Mouse (Mus musculus) liver, embryonic 14.5 days (tissue): Measurements from ENCODE around the gene Smad3. TPM values are rescaled to one million over a fixed set of nuclear protein-coding genes. Genes with fewer than 3 reads are reported as not detected.

ENCODE experiments used
- ATAC-seq: fragments of 200-750 bp; cut with Nextera tagmentation; 2 replicates; pipeline ENCODE4 v1.8.0; 2017; ENCODE audit warnings: moderate number of reproducible peaks, mild to moderate bottlenecking, moderate library complexity; ENCODE audit not compliant: insufficient read depth
- DNase-seq, 3 experiments: peaks; one replicate each; pipeline ENCODE4 v3.0.0-alpha.2; 2012 to 2013; ENCODE audit warnings: low read depth in 3 of 3, low spot score in 3 of 3
- H3K27ac ChIP-seq: fragments of 300-500 bp; sonication (generic); 2 replicates; pipeline ENCODE4 v1.5.1; 2014; ENCODE audit warnings: moderate library complexity, mild to moderate bottlenecking, control low read depth, inconsistent platforms
- H3K27me3 ChIP-seq: fragments of 300-500 bp; sonication (generic); 2 replicates; pipeline ENCODE4 v1.6.1; 2014; ENCODE audit warnings: mild to moderate bottlenecking, low read length, moderate library complexity; ENCODE audit not compliant: control insufficient read depth, insufficient read depth
- H3K36me3 ChIP-seq: fragments of 300-500 bp; sonication (generic); replicated peaks from 2 replicates; pipeline ENCODE4 v1.6.1; 2014; ENCODE audit warnings: low read depth; ENCODE audit not compliant: control insufficient read depth, insufficient read depth
- H3K4me1 ChIP-seq, 2 experiments: fragments of 200-500 bp in 1 of 2; fragments of 300-500 bp in 1 of 2; sonication (generic) in 1 of 2; replicated peaks; 2 replicates each; pipeline ENCODE4 v1.6.1; 2012 to 2014; ENCODE audit warnings: antibody characterized with exemption in 1 of 2, inconsistent platforms in 1 of 2, low read length in 1 of 2; ENCODE audit not compliant: control insufficient read depth in 2 of 2, insufficient read depth in 2 of 2
- H3K4me2 ChIP-seq: fragments of 300-500 bp; sonication (generic); 2 replicates; pipeline ENCODE4 v1.6.1; 2014; ENCODE audit warnings: low read depth, mild to moderate bottlenecking, control low read depth, moderate library complexity
- H3K4me3 ChIP-seq, 2 experiments: fragments of 200-500 bp in 1 of 2; fragments of 300-500 bp in 1 of 2; sonication (generic) in 1 of 2; 2 replicates each; pipeline ENCODE4 v1.5.1; 2012 to 2014; ENCODE audit warnings: low read depth in 2 of 2, low read length in 2 of 2, mild to moderate bottlenecking in 2 of 2, control low read depth in 1 of 2, inconsistent platforms in 1 of 2, moderate library complexity in 1 of 2; ENCODE audit not compliant: insufficient read depth in 1 of 2
- H3K9ac ChIP-seq: fragments of 300-500 bp; sonication (generic); replicated peaks from 2 replicates; pipeline ENCODE4 v1.6.1; 2014; ENCODE audit warnings: mild to moderate bottlenecking, control low read depth, moderate library complexity
- H3K9me3 ChIP-seq: fragments of 300-500 bp; sonication (generic); 2 replicates; pipeline ENCODE4 v1.6.1; 2016; ENCODE audit warnings: low read length, mixed read lengths; ENCODE audit not compliant: control insufficient read depth
- CTCF ChIP-seq: IDR thresholded peaks from 2 replicates; pipeline ENCODE4 v1.5.1; 2016; ENCODE audit warnings: antibody characterized with exemption, low read depth, control low read depth
- EP300 ChIP-seq: IDR thresholded peaks from 2 replicates; pipeline ENCODE4 v1.6.1; 2016; ENCODE audit warnings: antibody characterized with exemption, low read depth
- WGBS: fragments of 180-500 bp; shearing (Covaris S2); extraction: QIAGEN DNeasy Blood & Tissue Kit; methylation state at CpG from one replicate; pipeline ENCODE4 v1.1.7; 2014; ENCODE audit not compliant: insufficient replicate concordance; 5-methylcytosine and 5-hydroxymethylcytosine counted together
- polyA plus RNA-seq, 2 experiments: library from polyadenylated mRNA; depleted of rRNA in 1 of 2; stranded (reverse) in 1 of 2; unstranded in 1 of 2; fragments of >200 nt; fragmentation: Nextera tagmentation in 1 of 2; extraction: Ambion mirVana in 1 of 2; gene quantifications; 2 replicates each; pipeline versions ENCODE4 v1.2.1 to v1.2.3; 2012 to 2014

Gene Smad3
- polyA plus RNA-seq, 2 experiments, result 1.7 to 3.2 TPM

DNA sequence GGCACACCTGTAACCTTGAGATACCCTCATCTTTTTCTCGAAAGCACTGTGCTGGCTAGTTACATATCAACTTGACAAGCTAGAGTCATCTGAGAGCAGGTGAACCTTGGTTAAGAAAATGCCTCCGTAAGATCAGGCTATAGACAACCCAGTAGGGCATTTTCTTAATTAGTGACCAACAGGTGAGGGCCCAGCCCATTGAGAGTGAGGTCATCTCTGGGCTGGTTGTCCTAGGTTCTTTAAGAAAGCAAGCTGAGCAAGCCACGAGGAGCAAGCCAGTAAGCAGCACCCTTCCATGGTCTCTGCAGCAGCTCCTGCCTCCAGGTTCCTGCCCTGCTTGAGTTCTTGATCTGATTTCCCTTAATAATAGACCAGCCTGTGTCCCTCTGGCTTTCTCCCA lies 97.1 kb downstream of the Smad3 start:
- H3K9ac ChIP-seq, result no peak overlapping the region
- H3K36me3 ChIP-seq, result no peaks in the 10 kb centered on the region; the same call in 1 of the 2 replicates
- H3K27me3 ChIP-seq, result no peaks in the 10 kb centered on the region
- ATAC-seq, result no peak
- no peak overlapping the region for H3K4me2 ChIP-seq
- no peaks in the 10 kb centered on the region for H3K9me3 ChIP-seq
- 75% methylated on average over 3 of the region's 3 CpGs for WGBS
- no peak for TF ChIP-seq CTCF
- no peak for TF ChIP-seq EP300
- H3K4me1 ChIP-seq, result no peaks in the 10 kb centered on the region
- no peak overlapping the region for H3K4me3 ChIP-seq
- H3K27ac ChIP-seq, result no peak overlapping the region
- DNase-seq, result no peak

DNA sequence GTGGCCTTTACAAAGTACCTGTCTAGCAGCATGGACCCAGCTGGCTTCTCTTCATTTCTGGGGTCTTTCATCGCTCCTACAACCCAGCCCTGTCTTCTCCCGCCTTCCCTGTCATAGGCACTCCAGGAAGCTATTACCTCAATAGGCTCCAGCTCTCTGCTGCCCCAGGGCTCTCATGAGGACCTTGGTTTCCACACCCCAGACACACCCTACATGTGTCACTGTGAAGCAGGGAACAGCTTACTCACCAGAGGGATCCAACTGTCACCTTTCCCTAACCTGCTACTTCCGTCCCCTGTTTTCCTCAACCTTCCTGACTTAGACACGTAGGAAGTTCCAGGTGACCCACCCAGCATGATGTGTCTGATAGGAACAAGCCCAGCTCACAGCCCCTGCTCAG lies 97.7 kb downstream of the Smad3 start:
- DNase-seq (no peak), ATAC-seq (no peak)
- TF ChIP-seq CTCF, result no peak
- no peak for TF ChIP-seq EP300
- H3K4me3 ChIP-seq, result no peak overlapping the region
- WGBS, result 88% methylated on average over 4 of the region's 4 CpGs
- no peaks in the 10 kb centered on the region for H3K4me1 ChIP-seq
- no peak overlapping the region for H3K27ac ChIP-seq
- no peaks in the 10 kb centered on the region for H3K27me3 ChIP-seq
- no peaks in the 10 kb centered on the region for H3K9me3 ChIP-seq
- no peak overlapping the region for H3K9ac ChIP-seq
- H3K4me2 ChIP-seq, result no peak overlapping the region
- no peaks in the 10 kb centered on the region; the same call in 1 of the 2 replicates for H3K36me3 ChIP-seq

- DNase-seq (no peak), ATAC-seq (no peak)
- Histone ChIP-seq H3K4me1 (no peaks in the 10 kb centered on the region), H3K9ac (no peak overlapping the region), H3K27me3 (no peaks in the 10 kb centered on the region), H3K36me3 (no peaks in the 10 kb centered on the region; the same call in 1 of the 2 replicates), H3K27ac (no peak overlapping the region), H3K9me3 (no peaks in the 10 kb centered on the region), H3K4me3 (no peak overlapping the region), H3K4me2 (no peak overlapping the region)
- 76% methylated on average over 5 of the region's 5 CpGs for WGBS
- no peak for TF ChIP-seq CTCF
- no peak for TF ChIP-seq EP300
These were observed 98.8 kb downstream of the Smad3 start for GRCm38 (mm10) chr9:63658970-63659371.

- no peaks in the 10 kb centered on the region; the same call in 1 of the 2 replicates for H3K36me3 ChIP-seq
These were observed 99.4 kb downstream of the Smad3 start for GRCm38 (mm10) chr9:63658436-63658835.

DNA sequence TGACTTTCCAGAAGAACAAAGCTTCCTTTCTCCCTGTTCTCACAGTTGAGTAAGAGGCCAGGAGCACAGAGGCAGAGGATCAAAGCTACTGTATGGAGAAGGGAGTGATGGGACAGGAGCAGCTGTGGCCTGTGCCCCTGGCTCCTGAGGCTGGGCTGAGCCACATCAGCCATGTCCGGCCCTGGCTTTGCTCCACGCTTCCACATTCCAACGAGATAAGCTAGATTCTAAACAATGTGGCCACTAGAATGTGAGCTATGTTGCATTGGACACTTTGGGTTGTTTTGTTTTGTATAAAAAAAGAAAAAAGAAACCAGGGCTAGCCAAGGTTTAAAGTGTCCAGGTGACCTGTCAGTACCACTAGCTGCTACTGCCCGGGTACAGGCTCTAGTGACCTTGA lies 100.6 kb downstream of the Smad3 start:
- Histone ChIP-seq H3K36me3 (no peaks in the 10 kb centered on the region), H3K4me3 (no peak overlapping the region), H3K27ac (no peak overlapping the region), H3K4me1 (no peaks in the 10 kb centered on the region), H3K27me3 (no peaks in the 10 kb centered on the region), H3K9ac (no peak overlapping the region), H3K4me2 (no peak overlapping the region), H3K9me3 (no peaks in the 10 kb centered on the region)
- 57% methylated on average over 4 of the region's 4 CpGs for WGBS
- ATAC-seq (no peak), DNase-seq (no peak)
- TF ChIP-seq EP300 (no peak), CTCF (no peak)

More at GRCm38 (mm10) chr9:63658436-63658835, 99.4 kb downstream of the Smad3 start:
- Histone ChIP-seq H3K4me1 (no peaks in the 10 kb centered on the region), H3K4me3 (no peak overlapping the region), H3K4me2 (no peak overlapping the region), H3K27me3 (no peaks in the 10 kb centered on the region), H3K27ac (no peak overlapping the region), H3K9ac (no peak overlapping the region), H3K9me3 (no peaks in the 10 kb centered on the region)
- ATAC-seq (no peak), DNase-seq (no peak)
- TF ChIP-seq CTCF, result no peak
- TF ChIP-seq EP300, result no peak
- WGBS, result 69% methylated on average over 9 of the region's 9 CpGs

DNA sequence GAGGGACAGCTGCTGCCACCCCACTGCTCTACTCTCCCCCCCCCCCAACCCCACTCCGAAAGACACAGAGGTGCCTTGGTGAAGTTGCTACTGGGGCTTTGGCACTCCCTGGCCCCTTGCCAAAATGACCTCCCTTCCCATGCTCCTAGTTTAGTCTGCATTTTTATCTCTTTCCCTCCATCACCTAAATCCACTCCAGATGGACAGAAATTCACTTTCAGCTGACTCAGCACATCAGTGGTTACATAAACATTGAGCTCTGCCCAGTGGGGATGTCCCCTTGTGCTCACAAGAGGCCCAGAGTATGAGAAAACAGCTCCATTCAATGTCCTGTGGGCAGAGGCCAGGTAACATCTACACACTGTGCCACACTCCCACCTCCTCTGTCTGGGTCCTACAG lies 102.7 kb downstream of the Smad3 start:
- no peak overlapping the region for H3K27ac ChIP-seq
- ATAC-seq (no peak), DNase-seq (no peak)
- H3K9ac ChIP-seq, result no peak overlapping the region
- H3K4me2 ChIP-seq, result no peak overlapping the region
- H3K9me3 ChIP-seq, result no peaks in the 10 kb centered on the region
- no peaks in the 10 kb centered on the region for H3K27me3 ChIP-seq
- TF ChIP-seq CTCF (no peak), EP300 (no peak)
- H3K36me3 ChIP-seq, result peaks cover 2% of the 10 kb centered on the region; the same call in 1 of the 2 replicates
- whole genome bisulfite sequencing, result 46% methylated on average over 1 of the region's 1 CpGs
- H3K4me1 ChIP-seq, result no peaks in the 10 kb centered on the region
- H3K4me3 ChIP-seq, result no peak overlapping the region
